Mouse (Mus musculus) fat pad, adult 2 months (tissue): ENCODE data around the gene Zfp777.

Source experiments
- DNase-seq: peaks from one replicate; pipeline ENCODE4 v3.0.0-alpha.2; 2011; ENCODE audit warnings: low read depth, low spot score; ENCODE audit errors: extremely low read depth

Zfp777 gene

DNA sequence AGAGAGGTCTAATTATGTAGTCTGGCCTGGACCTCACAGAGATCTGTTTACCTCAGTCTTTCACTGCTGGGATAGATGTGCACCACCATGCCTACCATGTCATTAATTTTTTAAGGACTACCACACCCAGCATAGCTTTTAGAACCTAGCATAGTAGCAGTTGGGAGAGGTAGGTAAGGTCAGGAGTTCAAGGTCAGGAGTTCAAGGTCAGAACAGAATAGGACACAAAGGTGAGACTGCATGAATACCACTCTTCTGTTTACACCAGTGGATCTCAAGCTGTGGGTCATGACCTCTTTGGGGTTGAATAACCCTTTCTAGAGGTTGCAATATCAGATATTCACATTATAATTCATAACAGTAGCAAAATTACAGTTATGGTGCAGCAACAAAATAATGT lies 16.1 kb downstream of the Zfp777 start:
- no peak for DNase-seq

DNA sequence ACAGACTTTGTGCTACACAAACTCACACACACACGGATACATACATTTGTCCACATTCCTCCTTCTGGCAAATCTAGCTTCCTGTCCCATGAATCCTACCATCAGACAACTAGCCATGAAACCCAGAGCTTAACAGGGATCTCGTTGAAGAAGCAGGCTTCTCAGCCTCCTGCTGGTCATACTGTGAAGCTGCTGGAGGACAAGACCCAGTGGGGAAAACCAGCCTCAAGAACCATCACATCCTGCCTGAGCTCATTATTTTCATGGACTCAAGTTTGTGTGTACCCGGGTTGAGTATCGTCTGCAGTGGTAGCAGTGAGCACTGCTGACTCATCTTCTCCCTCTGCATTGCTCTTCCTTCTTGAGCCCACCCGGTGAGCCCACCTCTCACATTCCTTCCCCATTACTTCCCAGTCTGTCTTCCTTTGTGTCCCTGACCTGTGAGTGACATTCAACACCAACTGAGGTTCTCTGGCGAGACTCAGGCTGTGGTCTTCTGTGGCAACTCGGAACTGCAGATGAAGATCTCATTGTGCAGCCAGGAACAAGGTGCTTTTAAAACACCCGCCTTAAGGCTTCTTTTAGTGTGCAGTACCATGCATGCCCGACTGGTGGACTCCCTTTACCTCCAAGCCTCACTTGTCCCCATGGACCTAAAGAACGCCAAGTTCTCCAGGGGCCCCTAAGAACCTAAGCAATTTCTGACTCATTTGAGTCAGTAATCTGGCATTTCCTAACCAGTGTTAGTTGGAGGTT lies 22.6 kb downstream of the Zfp777 start:
- no peak for DNase-seq

DNA sequence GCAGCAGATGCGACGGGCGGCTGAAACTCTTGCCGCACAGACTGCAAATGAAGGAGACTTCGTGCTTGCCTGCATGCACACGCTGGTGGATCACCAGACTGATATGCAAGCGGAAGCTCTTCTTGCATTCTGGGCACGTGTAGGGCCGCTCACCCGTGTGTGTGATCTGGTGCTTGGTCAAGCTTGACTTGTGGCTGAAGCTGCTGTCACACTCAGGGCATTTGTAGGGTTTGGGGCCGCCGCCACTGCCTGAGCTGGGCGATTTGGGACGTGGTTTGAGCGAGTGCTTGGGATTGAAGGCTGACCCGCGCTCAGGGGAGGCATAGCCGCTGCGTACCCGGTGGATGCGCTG lies 23.7 kb downstream of the Zfp777 start:
- no peak for DNase-seq

DNA sequence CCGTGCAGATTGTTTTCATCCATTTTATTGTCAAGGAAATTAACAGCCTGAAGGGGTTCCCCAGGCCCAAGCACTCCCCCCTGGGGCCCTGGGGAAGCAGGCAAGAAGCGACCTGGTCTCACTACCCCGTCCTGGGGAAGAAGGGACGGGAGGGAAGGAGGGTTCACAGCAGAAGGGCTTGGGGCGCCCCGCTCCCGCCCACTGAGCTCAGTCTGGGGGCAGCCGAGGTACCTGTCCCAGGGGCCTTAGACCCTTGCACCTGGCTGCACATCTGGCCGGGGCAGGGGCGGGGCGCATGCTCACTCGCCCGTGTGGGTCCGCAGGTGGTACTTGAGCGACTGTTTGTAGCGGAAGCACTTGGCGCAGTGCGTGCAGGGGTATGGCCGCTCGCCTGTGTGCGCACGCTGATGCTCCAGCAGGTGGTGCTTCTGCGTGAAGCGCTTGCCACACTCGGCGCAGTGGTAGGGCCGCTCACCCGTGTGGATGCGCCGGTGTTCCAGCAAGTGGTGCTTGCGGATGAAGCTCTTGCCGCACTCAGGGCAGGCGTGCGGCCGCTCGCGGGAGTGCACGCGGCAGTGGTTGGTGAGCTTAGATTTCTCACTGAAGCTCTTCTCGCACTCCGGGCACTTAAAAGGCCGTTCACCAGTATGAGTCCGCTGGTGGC lies 24.2 kb downstream of the Zfp777 start:
- DNase-seq, result no peak

DNA sequence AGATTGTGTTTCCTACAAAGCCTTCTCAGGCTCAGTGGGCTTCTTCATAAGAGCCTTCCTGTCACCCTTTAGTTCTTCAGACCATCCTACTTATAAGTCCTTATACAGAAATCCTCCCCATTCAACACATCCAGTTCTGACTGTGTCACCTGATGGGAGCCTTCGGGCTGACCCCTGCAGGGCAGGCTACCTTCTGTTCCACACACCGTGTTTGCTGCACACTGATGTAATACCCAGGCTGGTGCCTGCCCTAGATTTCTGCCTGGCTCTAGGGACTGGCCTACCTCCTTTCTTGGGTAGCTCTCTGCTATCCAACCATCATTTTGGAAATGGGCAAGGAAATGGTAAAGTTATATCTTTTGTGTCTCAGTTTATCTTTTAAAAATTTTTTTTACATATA lies 26.0 kb downstream of the Zfp777 start:
- DNase-seq, result no peak

DNA sequence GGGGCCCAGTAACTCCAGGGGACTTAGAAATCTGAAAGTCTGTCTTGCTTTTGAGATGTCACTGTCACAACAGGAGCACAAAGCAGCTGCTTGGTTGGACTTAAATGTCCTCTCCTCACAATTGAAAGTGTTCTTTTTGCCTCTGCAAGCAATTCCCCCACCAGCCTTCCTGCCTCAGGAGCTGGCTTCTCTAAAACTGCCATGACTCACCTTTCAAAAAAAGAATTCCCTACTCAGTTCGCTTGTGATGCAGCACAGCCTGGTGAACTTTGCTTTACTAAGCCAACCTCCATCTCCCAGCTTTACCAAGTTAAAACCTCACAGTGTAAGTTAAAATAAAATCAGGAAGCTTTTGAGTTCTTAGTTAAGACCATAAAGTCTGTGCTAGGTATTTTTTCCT lies 27.0 kb downstream of the Zfp777 start:
- no peak for DNase-seq

DNA sequence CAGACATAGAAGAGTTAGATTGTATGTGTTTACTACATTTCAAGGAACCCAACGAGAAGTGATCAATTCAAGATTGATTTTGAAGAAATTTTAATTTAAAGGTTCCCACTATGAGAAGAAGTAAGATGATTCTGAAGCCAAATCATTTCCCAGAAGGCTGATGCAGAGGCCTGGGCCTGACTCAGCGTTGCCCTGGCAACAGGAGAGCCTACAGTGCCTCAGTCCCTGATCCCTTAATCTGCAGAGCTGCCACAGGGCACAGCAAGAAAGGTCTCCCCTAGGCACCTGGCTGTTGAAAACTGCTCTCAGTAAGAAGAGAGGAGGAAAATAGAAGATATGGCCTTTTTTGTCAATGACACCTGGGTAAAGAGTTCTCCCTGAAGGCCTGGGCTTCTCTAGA lies 28.7 kb downstream of the Zfp777 start:
- no peak for DNase-seq

DNA sequence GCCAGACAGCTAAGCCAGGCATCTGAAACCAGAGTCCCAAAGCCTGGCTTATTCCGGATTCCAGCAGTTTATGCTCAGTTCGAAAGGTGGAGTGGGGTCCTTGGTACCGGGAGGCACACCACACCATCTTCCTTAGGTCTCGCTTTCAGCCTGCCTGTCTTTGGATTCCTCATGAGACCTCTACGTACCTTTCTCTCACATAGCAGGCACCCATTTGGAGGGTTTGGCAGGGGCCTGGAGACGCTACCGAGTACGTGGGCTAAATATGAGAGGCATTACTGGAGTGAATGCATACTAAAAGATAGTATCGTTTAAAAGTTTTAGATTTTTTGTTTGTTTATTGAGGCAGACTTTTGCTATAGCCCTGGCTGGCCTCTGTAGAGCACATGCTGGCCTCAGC lies 31.9 kb downstream of the Zfp777 start:
- no peak for DNase-seq

DNA sequence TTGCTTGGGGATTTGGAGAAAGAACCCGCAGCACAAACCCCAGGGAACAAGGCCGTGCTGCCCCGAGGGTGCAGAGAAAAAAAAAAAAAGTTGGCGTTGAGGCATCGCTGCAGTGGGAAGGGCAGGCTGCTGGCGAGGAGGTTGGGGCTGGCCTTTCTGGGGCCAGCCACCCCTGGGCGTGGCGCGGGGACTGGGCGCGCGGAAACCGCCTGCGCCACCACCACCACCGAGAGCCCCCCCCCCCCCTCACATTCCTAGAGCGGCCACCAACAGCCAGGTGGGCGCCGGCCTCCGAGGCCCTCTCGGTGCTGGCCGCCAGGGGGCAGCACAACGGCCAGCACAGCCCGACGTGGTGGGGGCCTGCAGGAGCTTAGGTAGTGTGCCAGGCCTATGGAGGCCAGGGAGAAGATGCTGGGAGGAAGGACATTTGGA lies 32.6 kb downstream of the Zfp777 start:
- DNase-seq, result no peak

DNA sequence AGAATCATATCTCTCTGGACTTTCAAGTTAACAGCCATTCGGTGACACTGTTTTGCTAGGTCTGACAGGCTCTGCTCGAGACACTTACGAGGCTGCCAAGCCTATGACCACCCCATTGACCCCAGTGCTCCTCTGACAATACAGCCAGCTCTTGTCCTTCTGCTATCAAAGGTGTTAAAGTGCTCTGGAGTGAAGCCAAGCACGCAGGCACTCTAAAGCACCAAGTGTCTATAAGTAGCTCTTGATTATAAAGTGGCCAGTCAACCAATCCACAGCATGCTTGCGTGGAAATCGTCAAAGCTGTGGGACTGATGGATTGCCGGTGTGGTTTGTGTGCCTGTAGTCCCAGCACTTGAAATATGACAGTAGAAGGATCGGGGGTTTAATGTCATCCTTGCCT lies 38.0 kb downstream of the Zfp777 start:
- DNase-seq, result no peak

DNA sequence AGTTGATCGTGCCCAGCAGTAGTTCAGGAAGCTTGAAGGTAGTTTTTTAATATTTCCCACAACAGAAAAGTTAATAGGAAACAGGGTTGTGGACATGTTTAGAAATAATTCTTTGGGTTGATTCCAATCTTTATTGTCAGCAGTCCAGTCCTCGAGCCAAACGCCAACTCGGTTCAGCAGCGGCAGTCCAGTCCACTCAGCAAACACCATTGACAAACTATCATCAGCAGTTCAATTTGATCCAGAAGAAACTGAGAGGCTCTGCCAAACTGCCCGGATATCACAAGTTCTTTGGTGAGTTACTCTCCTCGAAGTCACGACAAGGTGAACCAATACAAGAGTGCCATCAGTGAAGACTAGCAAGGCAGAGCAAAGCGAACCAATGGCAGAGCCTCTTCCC lies 53.0 kb downstream of the Zfp777 start:
- DNase-seq, result no peak

DNA sequence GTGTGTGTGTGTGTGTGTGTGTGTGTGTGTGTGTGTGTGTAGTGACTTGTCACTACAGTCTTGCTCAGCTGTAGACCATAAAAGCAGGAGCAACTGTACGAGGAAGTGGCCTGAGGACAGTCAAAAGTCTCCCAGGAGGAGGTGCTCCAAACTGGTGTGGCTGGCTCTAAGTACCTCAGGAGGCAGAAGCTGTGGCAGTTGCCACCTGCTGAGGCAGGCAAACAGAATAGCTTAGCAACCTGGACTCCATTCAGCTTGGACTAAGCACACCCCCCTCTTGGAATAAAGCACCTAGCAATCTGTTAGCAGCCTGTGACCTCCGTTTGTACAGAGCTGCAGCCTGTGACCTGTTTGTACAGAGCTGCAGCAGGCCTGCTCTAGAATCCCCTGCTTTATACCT lies 64.8 kb downstream of the Zfp777 start:
- no peak for DNase-seq

DNA sequence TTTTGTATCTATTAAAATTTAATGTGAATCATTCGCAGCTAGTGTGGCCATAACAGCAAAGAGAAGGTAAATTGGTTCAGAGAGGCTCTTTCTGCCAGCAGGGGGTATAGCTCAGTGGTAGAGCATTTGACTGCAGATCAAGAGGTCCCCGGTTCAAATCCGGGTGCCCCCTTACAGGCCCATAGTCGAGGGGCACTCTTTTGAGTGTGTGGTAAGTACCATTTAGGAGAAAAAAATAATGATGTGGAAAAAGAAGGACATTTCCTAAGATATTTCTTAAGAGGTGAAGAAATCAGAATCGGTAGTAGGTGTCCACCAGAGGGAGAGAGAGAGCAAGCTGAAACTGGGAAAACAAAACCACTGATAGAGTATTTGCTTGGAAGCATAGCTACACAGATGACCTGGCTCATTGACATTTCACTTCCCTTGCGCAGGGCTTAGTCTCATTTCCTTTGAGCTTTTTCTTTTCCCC lies 69.8 kb downstream of the Zfp777 start:
- no peak for DNase-seq

DNA sequence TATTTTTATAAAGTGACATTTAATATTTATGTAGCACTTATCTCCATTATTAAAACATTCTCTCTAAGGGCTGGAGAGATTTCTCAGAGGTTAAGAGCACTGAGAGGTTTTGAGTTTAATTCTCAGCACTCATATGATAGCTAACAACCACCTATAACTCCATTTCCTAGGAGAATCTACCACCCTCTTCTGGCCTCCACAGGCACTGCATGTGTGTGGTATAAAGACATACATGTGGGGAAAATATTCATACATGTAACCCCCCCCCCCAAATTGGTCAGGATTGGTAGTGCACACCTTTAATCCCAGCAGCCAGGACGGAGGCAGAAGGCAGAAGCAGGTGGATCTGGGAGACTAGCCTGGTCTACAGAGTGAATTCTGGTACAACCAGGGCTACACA lies 74.1 kb downstream of the Zfp777 start:
- DNase-seq, result no peak
